Mouse (Mus musculus) CH12.LX (cell line): Measurements from ENCODE around the gene Capn11. TPM values are rescaled to one million over a fixed set of nuclear protein-coding genes. Genes with fewer than 3 reads are reported as not detected.

ENCODE experiments used
- DNase-seq: peaks from one replicate; pipeline ENCODE4 v3.0.0-alpha.2; 2013; ENCODE audit errors: extremely low read depth
- H3K27ac ChIP-seq: 2 replicates; pipeline ENCODE4 v1.5.1; 2012; ENCODE audit warnings: low read depth, mild to moderate bottlenecking, control low read depth, moderate library complexity; ENCODE audit not compliant: insufficient read depth
- H3K27me3 ChIP-seq: replicated peaks from 2 replicates; pipeline ENCODE3; 2012; ENCODE audit warnings: inconsistent platforms
- H3K36me3 ChIP-seq, 2 experiments: replicated peaks in 1 of 2; 2 replicates each; pipeline versions ENCODE3 to v1.6.1; 2012; ENCODE audit warnings: inconsistent platforms in 1 of 2, low read length in 1 of 2, mild to moderate bottlenecking in 1 of 2, mixed read lengths in 1 of 2, moderate library complexity in 1 of 2; ENCODE audit not compliant: control insufficient read depth in 1 of 2, insufficient read depth in 1 of 2
- H3K4me1 ChIP-seq, 2 experiments: 2 replicates each; pipeline ENCODE4 v1.6.1; 2012; ENCODE audit warnings: inconsistent platforms in 1 of 2, moderate library complexity in 1 of 2; ENCODE audit not compliant: insufficient read depth in 2 of 2, control insufficient read depth in 1 of 2
- H3K4me2 ChIP-seq: 2 replicates; pipeline ENCODE4 v1.6.1; 2012; ENCODE audit warnings: low read depth, mild to moderate bottlenecking, control low read depth; ENCODE audit not compliant: poor library complexity, insufficient read depth, severe bottlenecking
- H3K4me3 ChIP-seq, 3 experiments: fragments of 150-350 bp in 1 of 3; sonication (generic) in 1 of 3; replicated peaks in 1 of 3; 2 replicates each; pipeline versions ENCODE3 to v1.5.1; 2011 to 2012; ENCODE audit warnings: low read depth in 2 of 3, low read length in 2 of 3, mild to moderate bottlenecking in 2 of 3, moderate library complexity in 2 of 3, control low read depth in 1 of 3, improper control_type of control experiment in 1 of 3, inconsistent platforms in 1 of 3, mixed read lengths in 1 of 3; ENCODE audit not compliant: poor library complexity in 1 of 3
- H3K79me2 ChIP-seq: replicated peaks from 2 replicates; pipeline ENCODE4 v1.6.1; 2012; ENCODE audit warnings: mild to moderate bottlenecking, moderate library complexity; ENCODE audit not compliant: control insufficient read depth, poor library complexity, insufficient read depth, severe bottlenecking; ENCODE audit errors: extremely low read depth
- H3K9ac ChIP-seq: 2 replicates; pipeline ENCODE4 v1.6.1; 2012; ENCODE audit warnings: low read depth, mild to moderate bottlenecking, control low read depth, moderate library complexity; ENCODE audit not compliant: insufficient read depth
- H3K9me3 ChIP-seq: replicated peaks from 2 replicates; pipeline ENCODE3; 2012; ENCODE audit warnings: low read length, inconsistent platforms, mixed read lengths
- BHLHE40 ChIP-seq: IDR thresholded peaks from 2 replicates; pipeline ENCODE4 v1.6.1; 2011; ENCODE audit warnings: mild to moderate bottlenecking, low read depth, low read length, improper control_type of control experiment
- CHD2 ChIP-seq: IDR thresholded peaks from 2 replicates; pipeline ENCODE4 v1.6.1; 2011; ENCODE audit warnings: low read length, improper control_type of control experiment
- CTCF ChIP-seq, 2 experiments: IDR thresholded peaks in 1 of 2; conservative IDR thresholded peaks in 1 of 2; 2 replicates each; pipeline ENCODE4 v1.5.1; 2011 to 2012; ENCODE audit warnings: low read depth in 2 of 2, low read length in 2 of 2, improper control_type of control experiment in 1 of 2, inconsistent platforms in 1 of 2, mild to moderate bottlenecking in 1 of 2, moderate library complexity in 1 of 2
- EP300 ChIP-seq: IDR thresholded peaks from 2 replicates; pipeline ENCODE4 v1.6.1; 2011; ENCODE audit warnings: low read length, improper control_type of control experiment
- ETS1 ChIP-seq: conservative IDR thresholded peaks from 2 replicates; pipeline ENCODE4 v1.6.1; 2012; ENCODE audit warnings: low read depth, mild to moderate bottlenecking, inconsistent platforms, low read length, improper control_type of control experiment, moderate library complexity
- GABPA ChIP-seq: IDR thresholded peaks from 2 replicates; pipeline ENCODE4 v1.6.1; 2012; ENCODE audit warnings: low read depth, low read length, improper control_type of control experiment, inconsistent platforms; ENCODE audit not compliant: insufficient replicate concordance
- IRF4 ChIP-seq: IDR thresholded peaks from 2 replicates; pipeline ENCODE4 v1.6.1; 2014; ENCODE audit warnings: low read depth, mild to moderate bottlenecking, inconsistent platforms, low read length, improper control_type of control experiment
- JUN ChIP-seq: IDR thresholded peaks from 2 replicates; pipeline ENCODE4 v1.6.1; 2011; ENCODE audit warnings: low read depth, mild to moderate bottlenecking, low read length, improper control_type of control experiment, moderate library complexity; ENCODE audit not compliant: insufficient read depth
- JUND ChIP-seq: conservative IDR thresholded peaks from 2 replicates; pipeline ENCODE4 v1.6.1; 2011; ENCODE audit warnings: low read depth, low read length, improper control_type of control experiment
- KAT2A ChIP-seq: IDR thresholded peaks from 2 replicates; pipeline ENCODE4 v1.6.1; 2012; ENCODE audit warnings: low read length, improper control_type of control experiment, inconsistent platforms; ENCODE audit not compliant: insufficient replicate concordance
- MAFK ChIP-seq: IDR thresholded peaks from 2 replicates; pipeline ENCODE4 v1.6.1; 2011; ENCODE audit warnings: low read length, improper control_type of control experiment; ENCODE audit not compliant: insufficient replicate concordance
- MXI1 ChIP-seq: IDR thresholded peaks from 2 replicates; pipeline ENCODE4 v1.6.1; 2011; ENCODE audit warnings: mild to moderate bottlenecking, low read depth, low read length, improper control_type of control experiment
- NELFE ChIP-seq: IDR thresholded peaks from 2 replicates; pipeline ENCODE4 v1.6.1; 2011; ENCODE audit warnings: low read depth, low read length, improper control_type of control experiment
- NRF1 ChIP-seq: IDR thresholded peaks from 2 replicates; pipeline ENCODE4 v1.6.1; 2014; ENCODE audit warnings: low read depth, mild to moderate bottlenecking, inconsistent platforms, low read length, improper control_type of control experiment, moderate library complexity
- PAX5 ChIP-seq: IDR thresholded peaks from 2 replicates; pipeline ENCODE4 v1.6.1; 2012; ENCODE audit warnings: low read length, inconsistent platforms, mixed read lengths
- RAD21 ChIP-seq: IDR thresholded peaks from 2 replicates; pipeline ENCODE4 v1.6.1; 2011; ENCODE audit warnings: low read depth, mild to moderate bottlenecking, low read length, improper control_type of control experiment, moderate library complexity
- UBTF ChIP-seq: IDR thresholded peaks from 2 replicates; pipeline ENCODE4 v1.6.1; 2012; ENCODE audit warnings: low read depth, mild to moderate bottlenecking, inconsistent platforms, low read length, improper control_type of control experiment, moderate library complexity
- USF1 ChIP-seq: IDR thresholded peaks from 2 replicates; pipeline ENCODE4 v1.6.1; 2014; ENCODE audit warnings: low read depth, mild to moderate bottlenecking, inconsistent platforms, low read length, improper control_type of control experiment
- USF2 ChIP-seq: conservative IDR thresholded peaks from 2 replicates; pipeline ENCODE4 v1.6.1; 2011; ENCODE audit warnings: low read depth, low read length, improper control_type of control experiment
- ZNF384 ChIP-seq: IDR thresholded peaks from 2 replicates; pipeline ENCODE4 v1.6.1; 2012; ENCODE audit warnings: low read depth, low read length, improper control_type of control experiment, inconsistent platforms
- dilution Hi-C: fragments of 300-500 bp; cut with MboI; formaldehyde crosslinking; loops from 2 replicates; pipeline ENCODE4 v1.14.3; 2020; ENCODE audit warnings: low sequenced_read_pairs; ENCODE audit not compliant: extremely low pct_unique_long_range_greater_than_20kb, extremely low pct_ligation_motif_present
- in situ Hi-C: fragments of 300-500 bp; cut with MboI; formaldehyde crosslinking; loops from 3 replicates; pipeline ENCODE4 v1.14.3; 2019; ENCODE audit warnings: low sequenced_read_pairs, low pct_ligation_motif_present, low pct_unique_long_range_greater_than_20kb, mixed read lengths
- polyA plus RNA-seq: library from polyadenylated mRNA; unstranded; fragments of >175 nt; gene quantifications from 2 replicates; pipeline ENCODE4 v1.2.1, GENCODE M21; 2012; ENCODE audit warnings: low read depth; ENCODE audit not compliant: insufficient read length
- total RNA-seq, 2 experiments: library from RNA; depleted of rRNA; stranded (reverse); fragments of 300-350 nt in 1 of 2; fragments of >200 nt in 1 of 2; gene quantifications; 2 replicates each; pipeline ENCODE4 v1.2.3; 2012 to 2014

Gene Capn11
- total and polyA plus RNA-seq, 3 experiments = 0.09 TPM; not detected in 2

GRCm38 (mm10) chr17:45667986-45668385 is 8.9 kb upstream of the Capn11 start:
- dilution Hi-C loops = no loop called here

DNA sequence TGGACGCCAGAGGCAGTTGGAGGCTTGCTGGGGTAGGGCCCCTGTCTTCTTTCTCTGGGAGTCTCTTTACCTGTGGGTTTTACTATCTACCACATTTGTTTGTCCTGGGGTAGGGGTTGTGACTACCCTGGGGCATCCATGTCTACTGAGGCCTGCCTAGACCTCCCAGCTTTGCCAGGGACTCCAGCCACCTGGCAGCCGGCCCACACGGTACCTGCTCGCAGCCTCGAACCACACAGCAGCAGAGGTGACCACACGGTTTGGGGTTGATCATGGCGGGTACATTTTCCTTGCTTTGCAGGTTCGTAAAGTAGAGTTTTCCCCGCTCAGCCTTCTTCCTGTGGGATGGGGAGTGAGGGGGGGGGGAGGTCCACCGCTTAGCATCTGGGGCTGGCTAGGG is 8.4 kb upstream of the Capn11 start:
- Histone ChIP-seq H3K79me2 (no peaks in the 10 kb centered on the region), H3K27me3 (no peaks in the 10 kb centered on the region), H3K4me3 (no peak overlapping the region), H3K36me3 (peaks cover 0 to 76% of the 10 kb centered on the region in 2 experiments), H3K27ac (no peak overlapping the region), H3K4me2 (no peak overlapping the region), H3K9me3 (no peaks in the 10 kb centered on the region), H3K9ac (no peak overlapping the region), H3K4me1 (peaks cover 0 to 3% of the 10 kb centered on the region in 2 experiments; a peak in 2 of 4 replicates)
- in situ Hi-C loops (loop anchor here (25.0 kb wide), 1 partner anchor 180 kb away; the partner anchor contains the start of gene Spats1), dilution Hi-C loops (no loop called here)
- DNase-seq = no peak
- no peak for TF ChIP-seq EP300
- no peak for TF ChIP-seq RAD21

More at GRCm38 (mm10) chr17:45667986-45668385, 8.9 kb upstream of the Capn11 start:
- no peak for DNase-seq
- in situ Hi-C loops = loop anchor here (25.0 kb wide), 1 partner anchor 181 kb away; the partner anchor contains the start of gene Spats1
- Histone ChIP-seq H3K4me3 (no peak overlapping the region), H3K27me3 (no peaks in the 10 kb centered on the region), H3K36me3 (peaks cover 0 to 76% of the 10 kb centered on the region in 2 experiments), H3K9me3 (no peaks in the 10 kb centered on the region), H3K79me2 (no peaks in the 10 kb centered on the region), H3K4me1 (peaks cover 0 to 3% of the 10 kb centered on the region in 2 experiments; a peak in 2 of 4 replicates), H3K4me2 (no peak overlapping the region), H3K27ac (no peak overlapping the region), H3K9ac (no peak overlapping the region)
- TF ChIP-seq NELFE (no peak), MXI1 (no peak), ZNF384 (no peak), PAX5 (no peak), IRF4 (no peak), CTCF (conservative IDR thresholded peaks at IDR 0.05 in 1 of 2, IDR thresholded peaks at IDR 0.05 in 1 of 2; ENCODE audit: low read depth in 2 of 2, low read length in 2 of 2) (no peak), BHLHE40 (no peak), UBTF (no peak), NRF1 (no peak), JUN (no peak), GABPA (no peak), MAFK (no peak), JUND (no peak), USF2 (no peak), KAT2A (no peak), USF1 (no peak), ETS1 (no peak), RAD21 (no peak), CHD2 (no peak)
